Mouse (Mus musculus): Measurements from ENCODE around the gene Il12rb1. TPM values are rescaled to one million over a fixed set of nuclear protein-coding genes. Genes with fewer than 3 reads are reported as not detected.

The Il12rb1 gene
- polyA plus RNA-seq, 1 experiment from 2014 or later: 0.15 TPM

GRCm38 (mm10) chr8:70790846-70791245 is 17.4 kb upstream of the Il12rb1 start:
- Histone ChIP-seq H3K27ac (no peak overlapping the region), H3K4me3 (peak overlapping the region; percentile 74; the same call in 1 of the 2 replicates), H3K27me3 (peaks cover 14% of the 10 kb centered on the region; the same call in 1 of the 2 replicates), H3K9me3 (replicated peaks) (no peaks in the 10 kb centered on the region), H3K4me1 (replicated peaks) (peaks cover 35% of the 10 kb centered on the region), H3K9ac (0 out of 2 replicates have a peak overlapping the region, but pooled peaks have one; percentile 6), H3K36me3 (peaks cover 15% of the 10 kb centered on the region), H3K4me2 (peak overlapping the region; percentile 88)
- no peak for ATAC-seq (replicated peaks; ENCODE audit: insufficient number of reproducible peaks, insufficient read depth, low FRiP score, low read depth)
- 63% methylated on average over 8 of the region's 8 CpGs for WGBS

- Histone ChIP-seq H3K27me3 (peaks cover 18% of the 10 kb centered on the region; the same call in 1 of the 2 replicates), H3K9ac (peak overlapping the region; percentile 85; the same call in 1 of the 2 replicates), H3K36me3 (peaks cover 11% of the 10 kb centered on the region), H3K4me3 (peak overlapping the region; percentile 74), H3K9me3 (replicated peaks) (no peaks in the 10 kb centered on the region), H3K27ac (no peak overlapping the region), H3K4me1 (replicated peaks) (peaks cover 35% of the 10 kb centered on the region), H3K4me2 (peak overlapping the region; percentile 88)
- 68% methylated on average over 7 of the region's 7 CpGs for WGBS
- ATAC-seq (replicated peaks; ENCODE audit: insufficient number of reproducible peaks, insufficient read depth, low FRiP score, low read depth): no peak
Observed at GRCm38 (mm10) chr8:70791294-70791701, 17.0 kb upstream of the Il12rb1 start.

GRCm38 (mm10) chr8:70791975-70792691 is 16.1 kb upstream of the Il12rb1 start:
- H3K9me3 ChIP-seq (replicated peaks): no peaks in the 10 kb centered on the region
- peak; percentile 82 for ATAC-seq (replicated peaks; ENCODE audit: insufficient number of reproducible peaks, insufficient read depth, low FRiP score, low read depth)
- peak overlapping the region; percentile 74 for H3K4me3 ChIP-seq
- H3K27me3 ChIP-seq: peaks cover 23% of the 10 kb centered on the region; the same call in 1 of the 2 replicates
- H3K4me2 ChIP-seq: peak overlapping the region; percentile 88
- peak overlapping the region; percentile 85 for H3K9ac ChIP-seq
- H3K27ac ChIP-seq: peak overlapping the region; percentile 64
- 3% methylated on average over 58 of the region's 58 CpGs for WGBS
- H3K4me1 ChIP-seq (replicated peaks): peaks cover 40% of the 10 kb centered on the region
- 0 out of 2 replicates have a peak, but pooled peaks cover 3% of the 10 kb centered on the region for H3K36me3 ChIP-seq

GRCm38 (mm10) chr8:70792700-70793099 is 15.5 kb upstream of the Il12rb1 start:
- H3K4me3 ChIP-seq: peak overlapping the region; percentile 74
- H3K9ac ChIP-seq: no peak overlapping the region
- peaks cover 44% of the 10 kb centered on the region for H3K4me1 ChIP-seq (replicated peaks)
- H3K9me3 ChIP-seq (replicated peaks): no peaks in the 10 kb centered on the region
- H3K27me3 ChIP-seq: peaks cover 25% of the 10 kb centered on the region
- peak overlapping the region; percentile 88 for H3K4me2 ChIP-seq
- WGBS: under 1% methylated on average over 20 of the region's 20 CpGs
- H3K27ac ChIP-seq: peak overlapping the region; percentile 41; the same call in 1 of the 2 replicates
- no peaks in the 10 kb centered on the region for H3K36me3 ChIP-seq
- peak; percentile 21 for ATAC-seq (replicated peaks; ENCODE audit: insufficient number of reproducible peaks, insufficient read depth, low FRiP score, low read depth)

- peaks cover 39% of the 10 kb centered on the region for H3K4me1 ChIP-seq (replicated peaks)
- H3K4me3 ChIP-seq: no peak overlapping the region
- ATAC-seq (replicated peaks; ENCODE audit: insufficient number of reproducible peaks, insufficient read depth, low FRiP score, low read depth): no peak
- H3K4me2 ChIP-seq: no peak overlapping the region
- no peaks in the 10 kb centered on the region for H3K36me3 ChIP-seq
- 70% methylated on average over 2 of the region's 2 CpGs for WGBS
- H3K27ac ChIP-seq: no peak overlapping the region
- H3K27me3 ChIP-seq: peaks cover 41% of the 10 kb centered on the region
- no peak overlapping the region for H3K9ac ChIP-seq
- H3K9me3 ChIP-seq (replicated peaks): no peaks in the 10 kb centered on the region
Observed at GRCm38 (mm10) chr8:70794215-70794614, 14.0 kb upstream of the Il12rb1 start.

- Histone ChIP-seq H3K4me1 (replicated peaks) (peaks cover 39% of the 10 kb centered on the region), H3K9ac (no peak overlapping the region), H3K9me3 (replicated peaks) (no peaks in the 10 kb centered on the region), H3K27ac (no peak overlapping the region), H3K27me3 (peaks cover 52% of the 10 kb centered on the region), H3K4me3 (no peak overlapping the region), H3K36me3 (no peaks in the 10 kb centered on the region), H3K4me2 (no peak overlapping the region)
- WGBS: 81% methylated on average over 2 of the region's 2 CpGs
- ATAC-seq (replicated peaks; ENCODE audit: insufficient number of reproducible peaks, insufficient read depth, low FRiP score, low read depth): no peak
Observed at GRCm38 (mm10) chr8:70795370-70795769, 12.9 kb upstream of the Il12rb1 start.

GRCm38 (mm10) chr8:70796403-70797080 is 11.7 kb upstream of the Il12rb1 start:
- H3K4me2 ChIP-seq: peak overlapping the region; percentile 91
- H3K9me3 ChIP-seq (replicated peaks): no peaks in the 10 kb centered on the region
- H3K27ac ChIP-seq: no peak overlapping the region
- peaks cover 61% of the 10 kb centered on the region for H3K27me3 ChIP-seq
- H3K4me1 ChIP-seq (replicated peaks): peaks cover 27% of the 10 kb centered on the region
- no peak for ATAC-seq (replicated peaks; ENCODE audit: insufficient number of reproducible peaks, insufficient read depth, low FRiP score, low read depth)
- 4% methylated on average over 54 of the region's 54 CpGs for WGBS
- peak overlapping the region; percentile 60 for H3K4me3 ChIP-seq
- peak overlapping the region; percentile 57 for H3K9ac ChIP-seq
- no peaks in the 10 kb centered on the region for H3K36me3 ChIP-seq

- H3K4me1 ChIP-seq (replicated peaks): peaks cover 23% of the 10 kb centered on the region
- under 1% methylated on average over 57 of the region's 57 CpGs for WGBS
- H3K27ac ChIP-seq: 0 out of 2 replicates have a peak overlapping the region, but pooled peaks have one; percentile 14
- H3K4me3 ChIP-seq: peak overlapping the region; percentile 60
- H3K36me3 ChIP-seq: no peaks in the 10 kb centered on the region
- H3K27me3 ChIP-seq: peaks cover 69% of the 10 kb centered on the region
- H3K9me3 ChIP-seq (replicated peaks): no peaks in the 10 kb centered on the region
- peak overlapping the region; percentile 91 for H3K4me2 ChIP-seq
- H3K9ac ChIP-seq: peak overlapping the region; percentile 51
- ATAC-seq (replicated peaks; ENCODE audit: insufficient number of reproducible peaks, insufficient read depth, low FRiP score, low read depth): peak; percentile 84
Observed at GRCm38 (mm10) chr8:70797081-70798070, 10.9 kb upstream of the Il12rb1 start.

GRCm38 (mm10) chr8:70798281-70798680 is 10.0 kb upstream of the Il12rb1 start:
- H3K36me3 ChIP-seq: no peaks in the 10 kb centered on the region
- WGBS: 19% methylated on average over 15 of the region's 15 CpGs
- no peaks in the 10 kb centered on the region for H3K9me3 ChIP-seq (replicated peaks)
- ATAC-seq (replicated peaks; ENCODE audit: insufficient number of reproducible peaks, insufficient read depth, low FRiP score, low read depth): no peak
- H3K4me1 ChIP-seq (replicated peaks): peaks cover 16% of the 10 kb centered on the region
- H3K27ac ChIP-seq: no peak overlapping the region
- H3K4me3 ChIP-seq: peak overlapping the region; percentile 60
- peak overlapping the region; percentile 91 for H3K4me2 ChIP-seq
- H3K27me3 ChIP-seq: peaks cover 71% of the 10 kb centered on the region
- peak overlapping the region; percentile 51; the same call in 1 of the 2 replicates for H3K9ac ChIP-seq

GRCm38 (mm10) chr8:70800648-70801047 is 7.6 kb upstream of the Il12rb1 start:
- Histone ChIP-seq H3K9me3 (replicated peaks) (no peaks in the 10 kb centered on the region), H3K9ac (no peak overlapping the region), H3K4me3 (no peak overlapping the region), H3K4me1 (replicated peaks) (peaks cover 30% of the 10 kb centered on the region), H3K36me3 (no peaks in the 10 kb centered on the region), H3K27ac (no peak overlapping the region), H3K4me2 (no peak overlapping the region), H3K27me3 (peaks cover 76% of the 10 kb centered on the region)
- WGBS: 54% methylated on average over 10 of the region's 10 CpGs
- no peak for ATAC-seq (replicated peaks; ENCODE audit: insufficient number of reproducible peaks, insufficient read depth, low FRiP score, low read depth)
